Mouse (Mus musculus) yolk sac, embryonic 10.5 days (tissue): Measurements from ENCODE around the gene Dusp1.

Experiments used
- DNase-seq: peaks from one replicate; pipeline ENCODE4 v3.0.0-alpha.2; 2017; ENCODE audit warnings: low spot score

Dusp1 gene

GRCm38 (mm10) chr17:26561651-26562181, at the start of gene Dusp1:
Gene Dusp1 (minus strand): TSS chr17:26562128.
- DNase-seq: no peak

- no peak for DNase-seq
Measured at GRCm38 (mm10) chr17:26611328-26611727, 49.4 kb upstream of the Dusp1 start.

- DNase-seq: no peak
Measured at GRCm38 (mm10) chr17:26609820-26610219, 47.9 kb upstream of the Dusp1 start.

- DNase-seq: no peak
Measured at GRCm38 (mm10) chr17:26608877-26609276, 46.9 kb upstream of the Dusp1 start.

GRCm38 (mm10) chr17:26608348-26608747, 46.4 kb upstream of the Dusp1 start:
- no peak for DNase-seq

GRCm38 (mm10) chr17:26606516-26606915, 44.6 kb upstream of the Dusp1 start:
- no peak for DNase-seq

- no peak for DNase-seq
Measured at GRCm38 (mm10) chr17:26605636-26606035, 43.7 kb upstream of the Dusp1 start.

GRCm38 (mm10) chr17:26603311-26603710, 41.4 kb upstream of the Dusp1 start:
- no peak for DNase-seq

GRCm38 (mm10) chr17:26602371-26602885, 40.5 kb upstream of the Dusp1 start:
- no peak for DNase-seq

- DNase-seq: peak; percentile 53
Measured at GRCm38 (mm10) chr17:26601926-26602325, 40.0 kb upstream of the Dusp1 start.

- no peak for DNase-seq
Measured at GRCm38 (mm10) chr17:26601514-26601913, 39.6 kb upstream of the Dusp1 start.

GRCm38 (mm10) chr17:26600913-26601447, 39.1 kb upstream of the Dusp1 start:
- peak; percentile 32 for DNase-seq

- no peak for DNase-seq
Measured at GRCm38 (mm10) chr17:26598845-26599244, 36.9 kb upstream of the Dusp1 start.

GRCm38 (mm10) chr17:26596856-26597481, 35.0 kb upstream of the Dusp1 start:
- DNase-seq: no peak

GRCm38 (mm10) chr17:26596168-26596658, 34.3 kb upstream of the Dusp1 start:
- no peak for DNase-seq

- peak; percentile 20 for DNase-seq
Measured at GRCm38 (mm10) chr17:26595448-26596167, 33.7 kb upstream of the Dusp1 start.

- DNase-seq: no peak
Measured at GRCm38 (mm10) chr17:26594958-26595357, 33.0 kb upstream of the Dusp1 start.

GRCm38 (mm10) chr17:26594171-26594570, 32.2 kb upstream of the Dusp1 start:
- no peak for DNase-seq

GRCm38 (mm10) chr17:26593199-26593598, 31.3 kb upstream of the Dusp1 start:
- DNase-seq: no peak

- no peak for DNase-seq
Measured at GRCm38 (mm10) chr17:26592510-26592909, 30.6 kb upstream of the Dusp1 start.

- no peak for DNase-seq
Measured at GRCm38 (mm10) chr17:26587961-26588487, 26.1 kb upstream of the Dusp1 start.

- DNase-seq: no peak
Measured at GRCm38 (mm10) chr17:26584558-26585136, 22.7 kb upstream of the Dusp1 start.
